ENCODE assay signal across 9 mouse cellular contexts in the genomic region with DNA sequence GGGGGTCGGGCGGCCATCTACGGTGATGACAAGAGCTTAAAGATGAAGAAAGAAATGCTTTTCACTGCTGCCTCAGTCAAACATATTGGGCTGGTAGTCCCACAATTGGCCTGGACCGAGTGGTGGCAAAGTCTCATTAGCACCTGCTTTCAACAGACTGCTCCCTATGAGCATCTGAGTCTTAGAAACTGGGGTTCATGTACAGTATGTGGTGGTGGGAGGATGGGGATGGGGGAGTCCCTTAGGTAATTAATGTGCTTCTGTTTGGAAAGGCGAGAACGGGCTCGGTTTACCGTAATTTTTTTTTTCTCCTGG.
DNase-seq lines count a peak whose midpoint lies in the region; ATAC-seq and TF ChIP-seq lines count a peak whose summit lies in the region.
"Had no signal": no experiment of that assay in that cellular context is flagged by ENCODE, and none has a peak within 500 bp of the region (broad histone marks: within the 10 kb centered on the region; RNA-seq: fewer than 3 reads in every experiment).

No protein-coding gene starts in this region.

- WGBS in heart, embryonic 14.5 days = 2% methylated on average over 8 of the region's 8 CpGs
- 3% methylated on average over 8 of the region's 8 CpGs for WGBS in forebrain, postnatal 0 days
- 2% methylated on average over 8 of the region's 8 CpGs for WGBS in liver, postnatal 0 days (ENCODE audit: insufficient replicate concordance)

- no peak overlapping the region for H3K27ac ChIP-seq in heart, embryonic 14.5 days (replicated peaks in 1 of 2; ENCODE audit: control insufficient read depth in 1 of 2, insufficient read depth in 1 of 2, low read depth in 2 of 2, low read length in 2 of 2)
- H3K27ac ChIP-seq in forebrain, postnatal 0 days (ENCODE audit: low read depth, low read length) = peak overlapping the region; percentile 87
- H3K27ac ChIP-seq in liver, postnatal 0 days (ENCODE audit: low read depth) = no peak overlapping the region

- H3K9me3 ChIP-seq in heart, embryonic 14.5 days (ENCODE audit: control insufficient read depth, low read length) = no peaks in the 10 kb centered on the region
- no peaks in the 10 kb centered on the region for H3K9me3 ChIP-seq in E14TG2a.4 (ENCODE audit: low read length)
- H3K9me3 ChIP-seq in forebrain, postnatal 0 days (ENCODE audit: low read length) = no peaks in the 10 kb centered on the region
- no peaks in the 10 kb centered on the region for H3K9me3 ChIP-seq in liver, postnatal 0 days (ENCODE audit: low read length)
- H3K9me3 ChIP-seq: megakaryocyte, embryonic 14.5 days had no signal

- TF ChIP-seq CTCF in E14TG2a.4 (conservative IDR thresholded peaks at IDR 0.05; ENCODE audit: low read length) = no peak
- no peak for TF ChIP-seq CTCF in forebrain, postnatal 0 days (IDR thresholded peaks at IDR 0.05; ENCODE audit: low read depth)
- no peak for TF ChIP-seq CTCF in liver, postnatal 0 days (IDR thresholded peaks at IDR 0.05; ENCODE audit: low read depth)

- no peak for ATAC-seq in heart, embryonic 14.5 days (ENCODE audit: insufficient number of reproducible peaks, insufficient read depth, low FRiP score, low read depth)
- ATAC-seq in forebrain, postnatal 0 days = no peak
- no peak for ATAC-seq in liver, postnatal 0 days

- H3K9ac ChIP-seq in heart, embryonic 14.5 days (ENCODE audit: low read length) = no peak overlapping the region
- peak overlapping the region; percentile 80 for H3K9ac ChIP-seq in forebrain, postnatal 0 days
- H3K9ac ChIP-seq in liver, postnatal 0 days (replicated peaks) = no peak overlapping the region

- intact Hi-C loops in heart, postnatal 36 days (cut with DNase I) = no loop called here

- H3K36me3 ChIP-seq in heart, embryonic 14.5 days (ENCODE audit: control insufficient read depth, insufficient read depth, low read length) = no peaks in the 10 kb centered on the region
- no peaks in the 10 kb centered on the region for H3K36me3 ChIP-seq in E14TG2a.4 (ENCODE audit: insufficient read depth, low read length)
- H3K36me3 ChIP-seq in forebrain, postnatal 0 days (ENCODE audit: insufficient read depth) = no peaks in the 10 kb centered on the region
- H3K36me3 ChIP-seq in liver, postnatal 0 days (replicated peaks; ENCODE audit: insufficient read depth, low read length) = no peaks in the 10 kb centered on the region

- peaks cover 2 to 11% of the 10 kb centered on the region in 2 experiments; a peak in 3 of 4 replicates for H3K4me1 ChIP-seq in heart, embryonic 14.5 days (ENCODE audit: control insufficient read depth in 2 of 2, insufficient read depth in 2 of 2, low read length in 2 of 2)
- H3K4me1 ChIP-seq in E14TG2a.4 (replicated peaks; ENCODE audit: low read depth, low read length) = peaks cover 59% of the 10 kb centered on the region
- peaks cover 16% of the 10 kb centered on the region for H3K4me1 ChIP-seq in forebrain, postnatal 0 days (ENCODE audit: insufficient read depth)
- no peaks in the 10 kb centered on the region for H3K4me1 ChIP-seq in liver, postnatal 0 days (ENCODE audit: insufficient read depth)

- H3K4me3 ChIP-seq in heart, embryonic 14.5 days (ENCODE audit: control insufficient read depth in 1 of 2, insufficient read depth in 1 of 2, low read depth in 1 of 2, low read length in 2 of 2) = peak overlapping the region; percentile 52 to 71; a peak in 3 of 4 replicates
- peak overlapping the region; percentile 79 for H3K4me3 ChIP-seq in E14TG2a.4 (replicated peaks; ENCODE audit: low read length)
- peak overlapping the region; percentile 67 for H3K4me3 ChIP-seq in forebrain, postnatal 0 days (ENCODE audit: low read depth, low read length)
- H3K4me3 ChIP-seq in liver, postnatal 0 days (ENCODE audit: low read depth, low read length) = no peak overlapping the region

- peak overlapping the region; percentile 87 for H3K4me2 ChIP-seq in heart, embryonic 14.5 days (ENCODE audit: low read length)
- peak overlapping the region; percentile 85 for H3K4me2 ChIP-seq in forebrain, postnatal 0 days (ENCODE audit: low read depth)
- H3K4me2 ChIP-seq in liver, postnatal 0 days (ENCODE audit: low read depth, low read length) = peak overlapping the region; percentile 47; the same call in 1 of the 2 replicates

- no peak for DNase-seq in heart, postnatal 36 days
- no peak for DNase-seq in forebrain, postnatal 0 days
- no peak for DNase-seq in liver, postnatal 0 days
- DNase-seq in spleen, postnatal 14 days (ENCODE audit: low spot score in 2 of 2) = no peak
- no peak for DNase-seq in urinary bladder, postnatal 36 days (ENCODE audit: low spot score in 2 of 2)
- DNase-seq in urinary bladder, postnatal 14 days (ENCODE audit: low spot score) = no peak

- peaks cover 98% of the 10 kb centered on the region for H3K27me3 ChIP-seq in heart, embryonic 14.5 days (ENCODE audit: control insufficient read depth, insufficient read depth, low read length)
- peaks cover 80% of the 10 kb centered on the region for H3K27me3 ChIP-seq in E14TG2a.4 (ENCODE audit: insufficient read depth, low read length)
- H3K27me3 ChIP-seq in forebrain, postnatal 0 days (ENCODE audit: insufficient read depth, low read length) = peaks cover 21% of the 10 kb centered on the region; the same call in 1 of the 2 replicates
- peaks cover 91% of the 10 kb centered on the region for H3K27me3 ChIP-seq in liver, postnatal 0 days (ENCODE audit: insufficient read depth, low read length)

- no peak for TF ChIP-seq EP300 in liver, postnatal 0 days (IDR thresholded peaks at IDR 0.05; ENCODE audit: low read depth)
